Mouse (Mus musculus): ENCODE results near the gene Anapc11. TPM values are rescaled to one million over a fixed set of nuclear protein-coding genes. Genes with fewer than 3 reads are reported as not detected.

The Anapc11 gene
- polyA plus RNA-seq, 1 experiment from 2014 or later, result 174 TPM

- Histone ChIP-seq H3K4me2 (no peak overlapping the region), H3K36me3 (peaks cover 74% of the 10 kb centered on the region), H3K4me1 (replicated peaks) (no peaks in the 10 kb centered on the region), H3K4me3 (no peak overlapping the region), H3K9me3 (replicated peaks) (peaks cover 4% of the 10 kb centered on the region; the same call in 1 of the 2 replicates), H3K27me3 (replicated peaks) (no peaks in the 10 kb centered on the region), H3K9ac (no peak overlapping the region), H3K27ac (ENCODE audit: poor library complexity, severe bottlenecking) (no peak overlapping the region)
- no peak for ATAC-seq (ENCODE audit: insufficient number of reproducible peaks, low FRiP score)
- 88% methylated on average over 13 of the region's 13 CpGs for WGBS
Observed at GRCm38 (mm10) chr11:120560952-120561728, 37.1 kb upstream of the Anapc11 start.

GRCm38 (mm10) chr11:120562949-120563348 is 35.3 kb upstream of the Anapc11 start:
- H3K27me3 ChIP-seq (replicated peaks), result no peaks in the 10 kb centered on the region
- no peaks in the 10 kb centered on the region for H3K9me3 ChIP-seq (replicated peaks)
- H3K27ac ChIP-seq (ENCODE audit: poor library complexity, severe bottlenecking), result no peak overlapping the region
- H3K4me2 ChIP-seq, result no peak overlapping the region
- H3K4me1 ChIP-seq (replicated peaks), result no peaks in the 10 kb centered on the region
- ATAC-seq (ENCODE audit: insufficient number of reproducible peaks, low FRiP score), result no peak
- WGBS, result 95% methylated on average over 13 of the region's 13 CpGs
- H3K4me3 ChIP-seq, result no peak overlapping the region
- no peak overlapping the region for H3K9ac ChIP-seq
- H3K36me3 ChIP-seq, result peaks cover 92% of the 10 kb centered on the region

- Histone ChIP-seq H3K9ac (no peak overlapping the region; the same call in 1 of the 2 replicates), H3K27me3 (replicated peaks) (no peaks in the 10 kb centered on the region), H3K36me3 (peaks cover 92% of the 10 kb centered on the region), H3K9me3 (replicated peaks) (no peaks in the 10 kb centered on the region), H3K4me1 (replicated peaks) (no peaks in the 10 kb centered on the region), H3K4me2 (no peak overlapping the region), H3K27ac (ENCODE audit: poor library complexity, severe bottlenecking) (no peak overlapping the region), H3K4me3 (no peak overlapping the region)
- WGBS, result 82% methylated on average over 9 of the region's 9 CpGs
- ATAC-seq (ENCODE audit: insufficient number of reproducible peaks, low FRiP score), result no peak
Observed at GRCm38 (mm10) chr11:120565114-120565513, 33.1 kb upstream of the Anapc11 start.

GRCm38 (mm10) chr11:120568324-120568723 is 29.9 kb upstream of the Anapc11 start:
- ATAC-seq (ENCODE audit: insufficient number of reproducible peaks, low FRiP score), result no peak
- 92% methylated on average over 6 of the region's 6 CpGs for WGBS
- Histone ChIP-seq H3K4me1 (replicated peaks) (peaks cover 13% of the 10 kb centered on the region), H3K9me3 (replicated peaks) (no peaks in the 10 kb centered on the region), H3K36me3 (peaks cover 74% of the 10 kb centered on the region), H3K27ac (ENCODE audit: poor library complexity, severe bottlenecking) (no peak overlapping the region), H3K4me3 (no peak overlapping the region), H3K9ac (no peak overlapping the region), H3K27me3 (replicated peaks) (no peaks in the 10 kb centered on the region), H3K4me2 (no peak overlapping the region)

GRCm38 (mm10) chr11:120571122-120571521 is 27.1 kb upstream of the Anapc11 start:
- Histone ChIP-seq H3K4me3 (peak overlapping the region; percentile 95), H3K9me3 (replicated peaks) (no peaks in the 10 kb centered on the region), H3K4me2 (peak overlapping the region; percentile 80), H3K27ac (ENCODE audit: poor library complexity, severe bottlenecking) (no peak overlapping the region), H3K4me1 (replicated peaks) (peaks cover 21% of the 10 kb centered on the region), H3K9ac (peak overlapping the region; percentile 96), H3K27me3 (replicated peaks) (no peaks in the 10 kb centered on the region), H3K36me3 (peaks cover 47% of the 10 kb centered on the region)
- 39% methylated on average over 3 of the region's 3 CpGs for WGBS
- ATAC-seq (ENCODE audit: insufficient number of reproducible peaks, low FRiP score), result no peak

GRCm38 (mm10) chr11:120571754-120572416 is 26.3 kb upstream of the Anapc11 start:
- peak overlapping the region; percentile 96 for H3K9ac ChIP-seq
- no peak for ATAC-seq (ENCODE audit: insufficient number of reproducible peaks, low FRiP score)
- H3K4me3 ChIP-seq, result peak overlapping the region; percentile 95
- H3K27me3 ChIP-seq (replicated peaks), result no peaks in the 10 kb centered on the region
- H3K9me3 ChIP-seq (replicated peaks), result no peaks in the 10 kb centered on the region
- peak overlapping the region; percentile 98 for H3K27ac ChIP-seq (ENCODE audit: poor library complexity, severe bottlenecking)
- H3K4me1 ChIP-seq (replicated peaks), result peaks cover 21% of the 10 kb centered on the region
- WGBS, result 6% methylated on average over 11 of the region's 11 CpGs
- peak overlapping the region; percentile 80 for H3K4me2 ChIP-seq
- peaks cover 42% of the 10 kb centered on the region for H3K36me3 ChIP-seq

- ATAC-seq (ENCODE audit: insufficient number of reproducible peaks, low FRiP score), result peak; percentile 34
- Histone ChIP-seq H3K36me3 (peaks cover 42% of the 10 kb centered on the region), H3K27ac (ENCODE audit: poor library complexity, severe bottlenecking) (peak overlapping the region; percentile 98), H3K9me3 (replicated peaks) (no peaks in the 10 kb centered on the region), H3K4me1 (replicated peaks) (peaks cover 21% of the 10 kb centered on the region), H3K27me3 (replicated peaks) (no peaks in the 10 kb centered on the region), H3K4me2 (peak overlapping the region; percentile 80), H3K4me3 (peak overlapping the region; percentile 95), H3K9ac (peak overlapping the region; percentile 96)
- under 1% methylated on average over 24 of the region's 24 CpGs for WGBS
Observed at GRCm38 (mm10) chr11:120572417-120572751, 25.8 kb upstream of the Anapc11 start.

- peak; percentile 97 for ATAC-seq (ENCODE audit: insufficient number of reproducible peaks, low FRiP score)
- H3K9me3 ChIP-seq (replicated peaks), result no peaks in the 10 kb centered on the region
- peak within 1 kb of the TSS; percentile 96 for H3K9ac ChIP-seq
- H3K4me1 ChIP-seq (replicated peaks), result peaks cover 21% of the 10 kb centered on the region
- H3K4me2 ChIP-seq, result peak within 1 kb of the TSS; percentile 88
- WGBS, result under 1% methylated on average over 94 of the region's 94 CpGs
- peaks cover 42% of the 10 kb centered on the region for H3K36me3 ChIP-seq
- no peaks in the 10 kb centered on the region for H3K27me3 ChIP-seq (replicated peaks)
- H3K27ac ChIP-seq (ENCODE audit: poor library complexity, severe bottlenecking), result peak within 1 kb of the TSS; percentile 98
- peak within 1 kb of the TSS; percentile 95 for H3K4me3 ChIP-seq
Observed at GRCm38 (mm10) chr11:120572752-120573584, 25.3 kb upstream of the Anapc11 start, which contains the start of gene P4hb. Gene P4hb, minus strand, starts transcription at chr11:120573253.

- WGBS, result under 1% methylated on average over 23 of the region's 23 CpGs
- H3K9ac ChIP-seq, result peak overlapping the region; percentile 92
- no peak for ATAC-seq (ENCODE audit: insufficient number of reproducible peaks, low FRiP score)
- peak overlapping the region; percentile 95 for H3K4me3 ChIP-seq
- no peaks in the 10 kb centered on the region for H3K27me3 ChIP-seq (replicated peaks)
- no peaks in the 10 kb centered on the region for H3K9me3 ChIP-seq (replicated peaks)
- peak overlapping the region; percentile 88 for H3K4me2 ChIP-seq
- H3K36me3 ChIP-seq, result peaks cover 42% of the 10 kb centered on the region
- peaks cover 24% of the 10 kb centered on the region for H3K4me1 ChIP-seq (replicated peaks)
- H3K27ac ChIP-seq (ENCODE audit: poor library complexity, severe bottlenecking), result peak overlapping the region; percentile 98
Observed at GRCm38 (mm10) chr11:120573585-120574277, 24.5 kb upstream of the Anapc11 start.

GRCm38 (mm10) chr11:120574278-120574600 is 24.0 kb upstream of the Anapc11 start:
- Histone ChIP-seq H3K27ac (ENCODE audit: poor library complexity, severe bottlenecking) (no peak overlapping the region), H3K4me1 (replicated peaks) (peaks cover 29% of the 10 kb centered on the region), H3K9ac (peak overlapping the region; percentile 59; the same call in 1 of the 2 replicates), H3K9me3 (replicated peaks) (no peaks in the 10 kb centered on the region), H3K4me3 (peak overlapping the region; percentile 95), H3K27me3 (replicated peaks) (no peaks in the 10 kb centered on the region), H3K36me3 (peaks cover 46% of the 10 kb centered on the region), H3K4me2 (peak overlapping the region; percentile 88)
- 35% methylated on average over 5 of the region's 5 CpGs for WGBS
- no peak for ATAC-seq (ENCODE audit: insufficient number of reproducible peaks, low FRiP score)

Data from heart, embryonic 12.5 days (tissue).